Mouse (Mus musculus): ENCODE measurements around the gene Med13l. TPM values are rescaled to one million over a fixed set of nuclear protein-coding genes. Genes with fewer than 3 reads are reported as not detected.

Gene Med13l
- polyA plus RNA-seq (2015; fragmentation: Illumina TruSeq; extraction: RNeasy Lipid Tissue Mini Kit (QIAGEN cat#74804); ENCODE audit: insufficient read depth, low replicate concordance), result 22.0 TPM

GRCm38 (mm10) chr5:118560385-118561085 lies at the start of gene Med13l:
Gene Med13l (plus strand): TSS chr5:118560679.

